Mouse (Mus musculus) right cerebral cortex, adult 18-20 months (tissue): ENCODE results near the gene Chrm5.

Experiments
- DNase-seq: peaks from one replicate; pipeline ENCODE4 v3.0.0; 2022; ENCODE audit warnings: mixed read lengths

Gene Chrm5

DNA sequence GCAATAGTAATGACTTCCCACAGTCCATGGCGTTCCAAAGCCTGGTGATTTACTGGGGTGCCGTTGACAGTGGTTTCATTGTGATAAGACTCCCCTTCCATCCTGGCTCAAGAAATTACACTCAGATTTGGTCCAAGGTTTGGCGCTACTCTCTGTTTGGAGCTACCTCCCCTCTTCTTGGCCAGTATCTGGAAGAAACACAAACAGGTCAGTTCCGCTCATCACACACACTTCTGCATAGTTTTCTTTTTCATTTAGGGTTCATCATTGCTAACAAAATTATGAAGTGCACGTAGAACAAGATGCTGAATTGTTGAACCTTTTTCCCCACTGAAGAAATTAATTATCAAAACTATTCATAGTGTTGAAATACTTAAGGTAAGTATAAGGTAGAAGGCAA is at the start of gene Chrm5:
Gene Chrm5 (minus strand): TSS at position 101 of the 400 bp plus-strand sequence.
- no peak for DNase-seq

DNA sequence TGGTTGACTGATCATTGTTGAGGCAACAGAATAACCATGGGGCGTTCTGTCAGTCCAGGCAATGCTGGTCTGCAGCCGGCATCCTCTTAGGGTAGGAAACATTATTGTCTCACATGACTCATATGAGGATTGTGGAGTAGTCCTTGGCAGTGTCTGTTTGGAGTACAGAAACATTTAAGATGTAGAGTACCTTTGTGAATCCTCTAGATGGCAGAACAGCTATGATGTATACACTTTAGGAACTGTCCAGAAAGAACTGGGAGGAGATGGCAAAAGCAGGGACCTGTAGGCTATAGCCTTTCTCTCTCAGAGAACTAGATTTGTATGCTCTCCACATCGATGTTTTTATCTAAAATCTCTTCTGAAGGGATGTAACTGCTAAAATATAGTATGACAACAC is 46.4 kb upstream of the Chrm5 start:
- no peak for DNase-seq

DNA sequence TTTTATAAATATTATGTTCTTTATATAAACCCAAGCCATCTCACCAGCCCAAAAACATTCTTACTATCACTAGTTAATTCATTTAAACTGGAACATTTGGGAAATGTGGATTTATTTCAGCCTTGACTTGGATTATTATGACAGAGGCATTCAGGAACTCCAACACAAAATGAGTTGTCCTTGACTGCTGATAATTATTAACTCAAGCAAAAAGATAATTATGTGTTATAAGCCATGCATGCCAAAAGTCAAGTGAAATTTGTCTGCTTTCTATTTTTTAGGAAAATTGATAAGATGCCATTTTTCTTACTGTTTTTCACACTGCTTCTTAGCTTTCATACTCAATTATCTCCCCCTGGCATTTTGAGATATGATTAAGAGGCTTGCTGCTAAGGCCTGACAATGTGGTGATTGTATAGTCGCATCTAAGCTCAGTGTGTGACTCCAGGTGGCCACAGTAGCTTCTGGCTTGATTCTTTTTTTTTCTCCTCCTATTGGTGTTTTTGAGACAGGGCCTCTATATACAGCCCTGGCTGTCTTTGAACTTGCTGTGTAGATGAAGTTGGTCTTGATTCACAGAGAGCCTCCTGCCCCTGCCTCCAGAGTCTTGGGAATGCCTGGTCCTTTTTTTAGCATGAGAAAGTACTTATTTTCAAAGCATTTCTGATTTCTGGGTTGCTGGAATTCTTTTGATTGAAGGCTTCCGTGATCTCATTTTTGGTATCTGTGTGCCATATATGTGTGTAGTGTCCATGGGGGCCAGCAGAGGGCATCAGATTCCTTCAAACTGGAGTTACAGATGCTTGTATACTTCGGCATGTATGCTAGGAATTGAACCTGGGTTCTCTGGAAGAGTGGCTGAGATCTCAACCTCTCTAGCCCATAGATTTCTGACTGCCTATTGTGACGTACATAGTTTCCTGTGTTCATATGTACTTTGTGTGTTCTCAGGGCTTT is 40.2 kb upstream of the Chrm5 start:
- DNase-seq = no peak

DNA sequence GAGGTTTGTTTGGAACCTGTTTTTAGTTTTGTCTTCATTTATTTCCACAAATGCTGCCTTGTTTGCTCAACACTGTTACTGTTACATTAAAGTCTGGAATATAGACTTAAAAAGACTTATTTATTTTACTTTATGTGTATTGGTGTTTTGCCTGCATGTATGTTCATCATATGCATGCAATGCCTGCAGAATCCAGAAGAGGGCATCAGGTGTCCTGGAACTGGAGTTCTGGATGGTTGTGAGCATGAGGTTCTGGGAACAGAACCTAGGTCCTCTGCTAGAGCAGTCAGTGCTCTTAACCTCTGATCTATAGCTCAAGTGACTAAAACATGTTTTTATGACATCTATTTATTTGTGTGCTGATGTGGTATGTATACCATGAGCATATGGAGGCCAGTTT is 38.0 kb upstream of the Chrm5 start:
- DNase-seq = no peak

DNA sequence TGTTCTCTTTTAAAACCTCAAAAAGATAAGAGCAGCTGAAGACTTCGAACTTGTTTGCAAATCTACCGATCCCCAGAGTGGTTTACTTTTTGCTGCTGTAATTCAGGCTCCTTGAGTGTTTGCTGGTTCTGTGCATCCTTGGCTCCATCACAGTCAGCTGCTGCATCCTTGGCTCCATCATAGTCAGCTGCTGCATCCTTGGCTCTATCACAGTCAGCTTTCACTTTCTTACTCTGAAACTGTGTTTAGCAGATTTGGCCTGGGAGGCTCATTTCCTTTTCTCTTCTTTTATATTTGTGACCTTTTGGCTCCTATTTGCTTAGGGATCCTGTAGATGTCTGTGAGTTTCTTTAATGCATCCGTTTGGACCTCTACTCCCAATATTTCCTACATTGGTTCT is 36.6 kb upstream of the Chrm5 start:
- no peak for DNase-seq

DNA sequence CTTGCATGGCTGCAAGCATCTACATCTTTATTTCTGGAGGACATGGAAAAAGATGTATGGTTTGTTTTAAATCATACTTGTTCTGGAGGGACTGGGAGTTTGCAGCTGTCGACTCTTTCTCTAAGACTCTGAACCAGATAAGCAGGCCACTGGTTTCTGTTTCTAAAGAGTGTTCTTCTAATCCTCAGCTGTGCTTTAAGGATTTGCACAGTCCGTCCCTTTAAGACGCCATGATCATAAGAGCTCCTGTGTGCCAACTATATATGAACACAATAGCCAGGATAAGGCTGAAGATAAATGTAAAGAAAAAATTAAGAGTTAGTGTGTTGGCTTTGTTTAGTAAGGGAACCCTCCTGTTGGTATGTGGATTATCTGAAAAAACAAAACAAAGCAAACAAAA is 36.2 kb upstream of the Chrm5 start:
- no peak for DNase-seq

DNA sequence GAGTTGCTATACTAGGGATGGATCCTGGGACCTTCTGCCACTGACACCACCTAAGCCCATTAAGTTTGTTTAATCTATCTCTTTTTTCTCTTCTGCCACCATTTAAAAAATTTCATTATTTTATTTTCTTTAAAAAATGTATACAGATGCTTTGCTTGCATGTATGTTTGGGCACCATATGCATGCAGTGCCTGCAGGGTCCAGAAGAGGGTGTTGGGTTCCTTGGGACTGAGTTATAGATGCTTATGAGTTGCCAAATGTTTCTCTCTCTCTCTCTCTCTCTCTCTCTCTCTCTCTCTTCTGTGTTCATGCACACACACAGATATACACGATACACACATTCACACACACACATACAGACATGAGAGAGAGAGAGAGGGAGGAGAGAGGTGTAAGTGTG is 32.5 kb upstream of the Chrm5 start:
- no peak for DNase-seq

DNA sequence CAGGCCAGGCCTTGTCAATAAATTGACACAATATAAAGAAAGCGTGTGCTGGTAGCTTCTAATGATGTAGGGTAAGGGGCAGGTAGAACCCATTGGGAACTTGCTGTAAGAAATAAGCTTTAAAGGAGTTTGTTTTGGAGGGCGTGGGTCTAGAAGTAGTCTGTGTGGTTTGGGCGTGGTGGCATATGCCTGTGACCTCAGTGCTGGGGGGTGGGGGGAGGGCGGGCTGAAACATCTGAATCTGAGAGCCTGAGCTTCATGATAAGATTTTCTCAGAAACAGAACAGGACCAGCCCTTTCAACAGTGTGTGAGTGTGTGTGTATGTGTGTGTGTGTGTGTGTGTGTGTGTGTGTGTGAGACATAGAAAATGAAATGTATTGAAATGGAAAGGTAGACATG is 29.6 kb upstream of the Chrm5 start:
- DNase-seq = no peak

DNA sequence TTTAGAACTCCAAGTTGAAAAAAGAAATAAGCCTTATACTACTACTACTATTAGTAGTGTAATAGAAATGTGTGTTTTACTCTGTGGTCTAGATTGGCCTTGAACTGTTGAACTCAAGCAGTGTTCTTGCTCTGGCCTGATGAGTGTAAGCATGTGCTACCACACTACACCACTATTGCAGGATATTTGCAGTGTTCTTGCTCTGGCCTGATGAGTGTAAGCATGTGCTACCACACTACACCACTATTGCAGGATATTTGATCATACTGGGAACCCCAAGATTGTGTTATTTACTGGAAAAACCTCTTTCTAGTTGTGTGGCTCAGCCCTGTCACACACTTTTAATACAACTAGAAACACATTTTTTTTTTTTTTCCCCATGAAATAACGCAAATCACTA is 26.9 kb upstream of the Chrm5 start:
- DNase-seq = no peak

DNA sequence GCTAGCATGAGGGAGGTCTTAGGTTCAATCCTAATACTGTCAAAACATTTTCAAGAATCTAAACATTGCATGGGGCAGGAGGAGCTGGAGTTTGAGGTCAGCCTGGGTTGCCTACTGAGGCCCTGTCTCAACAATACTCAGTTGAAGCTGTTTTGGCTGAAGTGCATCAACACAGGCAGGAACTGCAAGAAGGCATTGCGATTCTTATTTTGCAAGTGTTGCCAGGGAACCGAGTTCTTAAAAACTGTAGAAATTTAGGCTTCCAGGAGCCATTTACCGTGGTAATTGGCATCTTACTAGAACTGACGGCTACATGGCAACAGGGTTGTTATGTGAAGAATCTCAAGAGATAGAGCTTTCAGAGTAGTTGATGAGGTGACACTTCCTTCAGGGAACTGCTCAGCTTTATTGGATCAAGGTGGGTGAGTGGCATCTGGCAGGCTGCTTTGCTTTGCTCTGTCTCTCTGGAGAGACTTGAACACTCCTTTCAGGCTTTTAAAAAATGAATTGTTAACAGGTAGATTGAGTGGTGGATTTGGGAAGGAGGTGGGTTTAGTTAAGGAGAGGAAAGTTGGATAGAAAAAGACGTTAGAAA is 26.4 kb upstream of the Chrm5 start:
- DNase-seq = no peak

DNA sequence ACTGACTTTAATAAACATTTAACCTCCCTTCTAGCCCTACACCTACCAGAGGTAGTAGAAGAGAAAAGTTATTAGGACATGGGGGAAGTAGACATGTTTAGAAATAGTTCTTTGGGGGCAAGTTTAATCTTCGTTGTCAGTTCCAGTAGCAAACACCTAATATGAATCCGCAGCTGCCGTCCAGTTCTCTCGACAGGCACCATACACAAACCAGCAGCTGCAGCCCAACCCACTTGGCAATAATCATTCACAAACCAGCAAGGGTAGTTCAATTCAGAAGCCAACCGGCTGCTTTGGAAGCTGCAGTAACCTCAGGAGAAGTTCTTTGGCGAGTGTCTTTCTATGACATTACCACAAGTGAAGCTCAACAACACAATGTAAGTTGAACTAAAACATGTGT is 23.4 kb upstream of the Chrm5 start:
- DNase-seq = no peak

DNA sequence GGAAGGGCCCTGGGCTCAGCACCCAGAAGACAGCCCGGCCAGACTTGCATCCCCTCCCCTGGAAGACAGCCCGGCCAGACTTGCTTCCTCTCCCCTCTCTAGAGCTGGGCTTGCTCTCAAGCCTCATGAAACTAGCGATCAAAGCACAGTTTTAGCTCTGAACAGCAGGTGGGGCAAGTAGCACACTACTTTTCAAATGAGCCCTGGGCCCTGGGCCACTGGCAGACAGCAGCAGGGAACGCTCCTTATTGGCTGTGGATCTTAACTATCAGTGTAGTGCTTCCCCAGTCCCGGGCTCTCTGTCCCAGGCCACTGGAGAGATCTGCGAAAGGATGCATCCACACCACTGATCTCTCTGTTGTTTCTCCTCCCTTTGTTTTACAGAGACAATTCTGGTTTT is 20.6 kb upstream of the Chrm5 start:
- DNase-seq = peak; percentile 82

DNA sequence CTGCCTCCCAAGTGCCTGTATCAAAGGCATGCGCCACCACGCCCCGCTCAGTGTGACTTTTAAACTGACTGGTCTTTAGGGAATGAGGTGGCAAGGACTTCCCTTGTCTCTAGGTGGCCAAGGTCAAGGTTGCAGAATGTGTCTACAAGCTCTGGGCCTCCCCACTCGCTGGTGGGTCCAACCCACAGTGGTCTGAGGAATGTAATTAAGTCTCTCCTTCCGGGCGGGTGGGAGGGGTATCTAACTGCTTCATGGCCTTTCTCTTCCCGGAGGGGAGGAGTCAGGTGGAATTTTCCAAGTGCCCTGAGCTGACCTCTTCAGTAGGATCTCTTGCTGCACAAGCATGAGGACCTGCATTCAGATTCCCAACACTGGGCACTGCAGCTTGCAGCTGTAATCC is 17.3 kb upstream of the Chrm5 start:
- no peak for DNase-seq

DNA sequence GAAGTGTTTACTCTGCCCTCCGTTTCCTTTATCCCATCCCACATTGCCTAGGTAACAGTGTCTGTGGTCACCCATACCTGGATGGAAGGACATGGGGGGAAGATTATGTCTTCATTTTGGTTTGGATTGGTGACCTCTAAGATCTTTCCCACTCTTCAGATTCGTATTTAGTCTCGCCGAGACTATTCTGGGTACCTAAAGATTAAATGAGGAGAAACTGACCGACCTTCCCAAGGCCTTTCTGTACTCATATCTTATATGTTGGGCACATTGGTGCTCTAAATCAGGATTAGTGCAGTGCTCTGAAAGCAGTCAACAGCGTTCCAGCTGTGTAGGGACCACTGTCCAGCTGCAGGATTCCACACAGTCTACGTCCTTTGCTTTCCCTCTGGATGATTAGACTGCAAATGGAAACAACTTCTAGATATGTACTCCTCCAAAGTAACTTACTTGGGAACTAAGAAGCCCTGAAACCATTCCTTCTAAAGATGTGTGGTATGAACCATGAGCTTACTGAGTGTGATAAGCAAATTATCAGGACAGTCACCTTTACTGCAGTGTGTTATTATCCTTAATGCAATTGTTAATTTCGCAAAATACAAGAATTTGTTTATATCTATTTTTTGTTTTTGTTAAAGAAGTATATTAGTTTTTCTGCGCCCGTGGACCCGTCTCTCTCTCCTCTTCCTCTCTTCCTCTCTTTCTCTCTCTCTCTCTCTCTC is 13.1 kb upstream of the Chrm5 start:
- no peak for DNase-seq

DNA sequence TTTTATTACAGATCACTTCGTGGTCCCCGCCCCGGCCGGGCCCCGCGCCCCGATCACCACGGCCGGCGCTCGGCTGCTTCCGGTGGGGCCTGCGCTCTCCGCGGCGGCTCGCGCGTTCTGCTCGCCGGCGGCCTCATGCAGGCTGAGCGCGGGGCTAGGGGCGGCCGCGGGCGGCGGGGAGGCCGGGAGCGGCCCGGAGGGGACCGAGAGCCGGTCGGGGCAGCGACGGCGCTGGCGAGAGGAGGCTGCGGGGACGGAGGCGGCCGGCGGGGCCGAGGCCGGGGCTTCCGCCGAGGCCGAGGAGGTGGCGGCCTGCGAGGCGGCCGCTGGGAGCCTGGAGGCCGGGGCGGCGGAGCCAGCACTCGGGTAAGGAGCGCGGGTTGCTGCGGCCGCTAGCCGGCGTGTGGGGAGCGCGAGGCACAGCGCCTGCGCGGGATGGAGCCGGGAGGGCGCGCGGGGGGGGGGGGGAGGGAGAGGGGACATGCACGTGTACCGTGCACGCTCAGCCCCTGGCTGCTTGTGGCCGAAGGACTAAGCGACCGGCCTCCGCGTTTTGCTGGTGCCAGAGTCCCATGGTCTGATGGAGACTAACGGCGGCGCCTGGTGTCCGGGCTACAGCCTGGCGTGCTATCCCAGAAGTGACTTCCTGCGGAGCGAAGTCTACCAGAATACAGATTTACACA is 12.4 kb upstream of the Chrm5 start, which contains the start of gene Aven:
Gene Aven (plus strand): TSS at position 109 of the 683 bp plus-strand sequence.
- peak; percentile 87 for DNase-seq

DNA sequence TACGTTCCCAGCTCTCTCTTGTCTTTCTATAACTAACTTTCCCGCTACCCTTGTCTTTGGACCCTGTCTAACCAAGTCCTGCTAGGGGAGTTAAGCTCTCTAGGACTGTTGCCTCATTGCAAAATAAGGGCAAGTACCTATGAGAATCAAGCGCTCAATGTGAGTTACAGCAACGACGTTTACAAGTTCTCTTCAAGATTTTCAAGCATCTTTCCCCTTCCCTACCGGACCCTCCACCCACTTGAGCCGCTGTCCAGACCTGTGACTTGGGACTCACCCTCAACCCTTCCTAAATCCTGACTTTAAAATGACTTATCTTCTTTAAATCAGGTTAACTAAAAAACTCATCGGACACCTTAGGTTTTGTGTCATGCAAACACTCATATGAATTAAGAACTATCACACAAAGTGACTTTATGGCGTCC is 11.9 kb upstream of the Chrm5 start:
- no peak for DNase-seq

DNA sequence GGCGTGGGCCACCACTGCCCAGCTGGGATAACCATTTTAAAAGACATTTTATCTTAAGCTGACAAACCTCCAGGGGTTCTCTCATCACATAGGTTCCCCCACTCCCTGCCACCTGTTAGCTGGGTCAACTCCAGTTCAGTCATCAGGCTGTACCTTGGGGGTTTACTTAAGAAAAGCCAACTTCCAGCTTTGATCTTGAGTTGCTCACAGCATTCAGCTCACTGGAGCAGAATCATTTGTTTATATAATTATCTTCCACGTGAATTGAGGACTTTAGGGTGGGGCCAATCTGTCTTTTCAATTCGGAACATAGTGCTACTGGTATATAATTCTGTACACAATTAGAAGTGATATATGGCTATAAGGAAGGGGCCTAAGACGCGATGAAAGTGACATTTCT is 11.1 kb upstream of the Chrm5 start:
- DNase-seq = no peak

DNA sequence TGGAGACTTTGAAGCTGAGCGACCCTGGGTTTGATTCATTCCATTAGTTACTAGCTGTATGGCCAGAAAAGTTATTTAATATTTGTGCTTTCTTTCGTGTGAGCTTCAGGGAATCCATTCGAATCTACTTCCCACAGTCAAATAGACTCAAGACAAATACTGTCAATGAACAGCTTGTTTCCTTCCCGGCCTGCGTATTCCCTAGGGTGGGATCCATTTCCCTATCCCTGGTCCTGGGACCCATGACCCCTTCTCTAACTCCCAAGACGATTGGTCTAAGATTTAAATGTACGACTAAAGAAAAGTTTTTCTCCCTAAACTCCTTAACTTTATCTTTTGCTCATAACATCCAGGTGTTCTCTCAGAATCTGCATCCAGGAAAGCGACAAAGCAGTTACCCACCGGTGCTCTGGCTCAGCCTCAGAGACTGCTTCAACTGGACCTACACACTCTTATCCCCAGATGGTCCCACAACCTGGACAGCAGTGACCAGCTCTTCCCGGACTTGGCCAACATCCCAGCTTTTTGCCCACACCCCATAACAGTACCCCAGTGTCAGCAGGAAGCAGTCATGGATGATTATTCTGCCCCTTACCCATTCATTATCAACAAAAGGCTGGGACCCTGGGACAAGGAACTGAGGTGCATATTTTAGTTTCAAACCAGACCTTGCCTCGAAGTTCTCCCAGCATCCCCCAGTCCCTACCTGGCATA is 10.1 kb upstream of the Chrm5 start:
- no peak for DNase-seq

DNA sequence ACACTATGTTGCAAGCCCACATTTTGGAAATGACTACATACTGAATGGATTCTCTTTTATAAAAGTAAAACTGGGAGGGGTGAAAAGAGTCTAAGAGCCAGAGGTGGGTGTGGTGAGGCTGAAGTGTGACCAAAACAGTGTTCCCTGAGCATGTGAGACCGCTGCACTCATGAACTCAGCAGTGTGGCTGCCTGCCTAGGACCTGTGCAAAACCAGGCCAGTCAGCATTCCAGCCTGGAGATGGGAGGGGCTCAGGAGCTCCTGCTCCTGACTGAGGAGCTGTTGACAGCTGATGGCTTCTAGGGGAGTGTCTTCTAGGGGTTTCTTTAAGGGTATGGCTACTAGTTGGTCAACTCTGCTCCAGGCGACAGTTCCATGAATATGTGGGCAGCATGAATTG is 4.3 kb upstream of the Chrm5 start:
- DNase-seq = no peak

DNA sequence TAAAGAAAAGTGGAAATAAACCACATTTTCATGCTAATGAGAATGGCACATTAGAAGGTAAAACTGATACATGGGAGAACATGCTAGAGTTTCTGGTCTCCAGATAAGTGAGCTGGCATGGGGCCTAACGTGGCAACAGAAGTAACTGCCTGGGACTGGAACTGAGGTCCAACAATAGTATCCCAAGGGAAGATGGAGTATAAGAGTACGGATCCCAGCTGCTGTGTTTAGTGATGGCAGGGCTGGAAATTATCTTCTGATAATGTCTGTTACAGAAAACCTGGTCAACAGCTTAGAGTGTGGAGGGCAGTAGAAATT is 2.7 kb upstream of the Chrm5 start:
- DNase-seq = no peak

DNA sequence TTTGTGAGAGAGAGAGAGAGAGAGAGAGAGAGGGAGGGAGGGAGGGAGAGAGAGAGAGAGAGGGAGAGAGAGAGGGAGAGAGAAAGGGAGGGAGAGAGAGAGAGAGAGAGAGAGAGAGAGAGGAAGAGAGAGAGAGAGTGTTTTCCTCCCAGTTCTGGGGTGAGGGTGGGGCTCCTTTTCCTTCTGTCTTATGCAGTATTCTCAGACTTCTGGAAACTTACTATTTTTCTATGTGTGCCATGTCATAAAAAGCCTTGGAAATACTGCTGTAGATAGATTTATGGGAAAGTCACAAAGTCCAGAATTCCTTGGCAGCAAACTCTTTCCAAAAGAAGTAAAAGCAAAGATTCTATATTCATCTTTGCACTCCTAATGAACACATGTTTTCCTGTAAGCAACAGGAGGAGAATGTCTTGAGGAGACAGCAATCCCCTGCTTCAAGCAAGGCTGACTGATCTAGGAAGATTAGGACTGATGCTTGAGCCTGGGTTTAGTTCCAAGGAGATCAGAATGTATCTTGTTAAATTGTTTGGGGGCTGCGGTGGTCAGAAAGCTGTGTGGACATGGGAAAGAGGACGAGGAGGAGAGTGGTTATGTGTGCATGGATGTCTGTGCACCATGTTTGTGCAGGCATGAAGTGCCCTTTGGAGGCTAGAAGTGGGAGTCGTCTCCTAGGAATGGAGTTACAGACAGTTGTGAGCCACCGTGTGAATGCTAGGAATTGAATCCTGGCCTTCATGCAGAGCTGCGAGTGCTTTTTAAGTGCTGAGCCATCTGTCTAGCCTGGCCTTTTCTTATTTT is 2.2 kb upstream of the Chrm5 start:
- DNase-seq = no peak

DNA sequence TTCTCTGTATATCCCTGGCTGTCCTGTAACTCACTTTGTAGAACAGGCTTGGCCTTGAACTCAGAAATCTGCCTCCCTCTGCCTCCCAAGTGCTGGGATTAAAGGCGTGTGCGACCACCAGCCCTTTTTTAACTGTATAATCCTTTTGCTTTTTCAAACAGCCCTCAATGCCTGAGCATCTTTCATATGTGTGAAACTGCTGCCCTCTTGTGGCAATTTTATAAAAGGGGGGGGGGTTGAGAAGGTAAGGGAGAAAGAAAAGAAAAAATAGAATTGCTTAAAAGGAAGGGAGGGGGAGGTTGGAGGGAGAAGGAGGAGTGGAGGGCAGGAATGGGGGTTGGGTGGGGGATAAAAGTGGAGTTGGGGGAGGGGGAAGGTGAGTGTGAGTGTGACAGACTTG is 995 bp upstream of the Chrm5 start:
- DNase-seq = no peak
